Mouse (Mus musculus) midbrain, embryonic 12.5 days (tissue): ENCODE data around the gene Spo11. TPM values are rescaled to one million over a fixed set of nuclear protein-coding genes. Genes with fewer than 3 reads are reported as not detected.

Source experiments
- ATAC-seq: fragments of 200-750 bp; cut with Nextera tagmentation; 2 replicates; pipeline ENCODE4 v1.8.0; 2017; ENCODE audit warnings: low read depth, moderate TSS enrichment, moderate library complexity; ENCODE audit not compliant: low FRiP score
- H3K27ac ChIP-seq: fragments of 300-500 bp; sonication (generic); replicated peaks from 2 replicates; pipeline ENCODE4 v1.5.1; 2016; ENCODE audit warnings: mild to moderate bottlenecking
- H3K27me3 ChIP-seq: fragments of 300-500 bp; sonication (generic); 2 replicates; pipeline ENCODE4 v1.6.1; 2016; ENCODE audit warnings: mild to moderate bottlenecking
- H3K36me3 ChIP-seq: fragments of 300-500 bp; sonication (generic); 2 replicates; pipeline ENCODE4 v1.6.1; 2016
- H3K4me1 ChIP-seq: fragments of 300-500 bp; sonication (generic); 2 replicates; pipeline ENCODE4 v1.6.1; 2016
- H3K4me2 ChIP-seq: fragments of 300-500 bp; sonication (generic); replicated peaks from 2 replicates; pipeline ENCODE4 v1.6.1; 2016; ENCODE audit warnings: mild to moderate bottlenecking, moderate library complexity
- H3K4me3 ChIP-seq: fragments of 300-500 bp; sonication (generic); 2 replicates; pipeline ENCODE4 v1.5.1; 2016; ENCODE audit warnings: mild to moderate bottlenecking
- H3K9ac ChIP-seq: fragments of 300-500 bp; sonication (generic); replicated peaks from 2 replicates; pipeline ENCODE4 v1.6.1; 2016; ENCODE audit warnings: mild to moderate bottlenecking, moderate library complexity
- H3K9me3 ChIP-seq: fragments of 300-500 bp; sonication (generic); 2 replicates; pipeline ENCODE4 v1.6.1; 2016; ENCODE audit warnings: mild to moderate bottlenecking
- WGBS: fragments of 180-500 bp; shearing (Covaris S2); methylation state at CpG from one replicate; pipeline ENCODE4 v1.1.7; 2016; 5-methylcytosine and 5-hydroxymethylcytosine counted together
- polyA plus RNA-seq: library from polyadenylated mRNA; unstranded; fragments of >200 nt; fragmentation: Nextera tagmentation; extraction: Ambion mirVana; gene quantifications from 2 replicates; pipeline ENCODE4 v1.2.1, GENCODE M21; 2016

Gene Spo11
- polyA plus RNA-seq, 1 experiment from 2014 or later = 0.82 TPM

- no peak for ATAC-seq
- no peak overlapping the region for H3K27ac ChIP-seq
- 79% methylated on average over 7 of the region's 7 CpGs for WGBS
Observed at GRCm38 (mm10) chr2:173037827-173038607, 60.5 kb downstream of the Spo11 start.

DNA sequence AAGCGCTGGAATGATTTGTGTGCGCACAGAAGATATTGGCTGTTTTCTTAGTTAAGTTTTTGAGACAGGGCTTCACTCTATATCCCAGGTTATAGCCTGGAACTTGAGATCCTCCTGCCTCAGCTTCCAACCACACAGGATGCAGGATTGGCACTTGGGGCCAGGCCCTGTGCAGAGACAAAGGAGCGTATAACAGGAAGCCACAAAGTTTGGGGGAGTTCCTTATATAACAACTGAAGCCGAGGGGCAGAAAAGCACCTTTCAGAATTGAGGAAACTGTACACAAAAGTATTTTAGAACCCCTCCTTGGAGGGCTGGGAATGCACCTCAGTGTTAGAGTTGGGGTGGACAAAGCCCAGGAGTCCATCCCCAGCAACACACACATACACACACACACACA is 61.5 kb downstream of the Spo11 start:
- H3K36me3 ChIP-seq = peaks cover 21% of the 10 kb centered on the region
- H3K27me3 ChIP-seq = no peaks in the 10 kb centered on the region
- H3K9ac ChIP-seq = no peak overlapping the region
- no peaks in the 10 kb centered on the region; the same call in 1 of the 2 replicates for H3K4me1 ChIP-seq
- H3K4me2 ChIP-seq = no peak overlapping the region
- H3K27ac ChIP-seq = no peak overlapping the region
- H3K4me3 ChIP-seq = no peak overlapping the region
- 96% methylated on average over 4 of the region's 4 CpGs for WGBS
- ATAC-seq = no peak
- H3K9me3 ChIP-seq = no peaks in the 10 kb centered on the region

More at GRCm38 (mm10) chr2:173037827-173038607, 60.5 kb downstream of the Spo11 start:
- H3K27me3 ChIP-seq = no peaks in the 10 kb centered on the region
- H3K4me1 ChIP-seq = no peaks in the 10 kb centered on the region; the same call in 1 of the 2 replicates
- H3K4me2 ChIP-seq = no peak overlapping the region
- H3K36me3 ChIP-seq = peaks cover 31% of the 10 kb centered on the region
- H3K9me3 ChIP-seq = no peaks in the 10 kb centered on the region
- no peak overlapping the region for H3K9ac ChIP-seq
- H3K4me3 ChIP-seq = no peak overlapping the region

- no peak overlapping the region for H3K27ac ChIP-seq
- H3K27me3 ChIP-seq = no peaks in the 10 kb centered on the region
- WGBS = 92% methylated on average over 3 of the region's 3 CpGs
- H3K9ac ChIP-seq = no peak overlapping the region
- H3K4me3 ChIP-seq = no peak overlapping the region
- H3K9me3 ChIP-seq = no peaks in the 10 kb centered on the region
- H3K36me3 ChIP-seq = 0 out of 2 replicates have a peak, but pooled peaks cover 3% of the 10 kb centered on the region
- H3K4me2 ChIP-seq = no peak overlapping the region
- ATAC-seq = no peak
- no peaks in the 10 kb centered on the region; the same call in 1 of the 2 replicates for H3K4me1 ChIP-seq
Observed at GRCm38 (mm10) chr2:173040803-173041202, 63.3 kb downstream of the Spo11 start.

GRCm38 (mm10) chr2:173041242-173041641 is 63.7 kb downstream of the Spo11 start:
- no peak overlapping the region for H3K4me2 ChIP-seq
- H3K4me3 ChIP-seq = no peak overlapping the region
- ATAC-seq = no peak
- H3K9me3 ChIP-seq = no peaks in the 10 kb centered on the region
- H3K36me3 ChIP-seq = no peaks in the 10 kb centered on the region
- no peaks in the 10 kb centered on the region for H3K27me3 ChIP-seq
- H3K9ac ChIP-seq = no peak overlapping the region
- no peak overlapping the region for H3K27ac ChIP-seq
- 65% methylated on average over 5 of the region's 5 CpGs for WGBS
- no peaks in the 10 kb centered on the region; the same call in 1 of the 2 replicates for H3K4me1 ChIP-seq

DNA sequence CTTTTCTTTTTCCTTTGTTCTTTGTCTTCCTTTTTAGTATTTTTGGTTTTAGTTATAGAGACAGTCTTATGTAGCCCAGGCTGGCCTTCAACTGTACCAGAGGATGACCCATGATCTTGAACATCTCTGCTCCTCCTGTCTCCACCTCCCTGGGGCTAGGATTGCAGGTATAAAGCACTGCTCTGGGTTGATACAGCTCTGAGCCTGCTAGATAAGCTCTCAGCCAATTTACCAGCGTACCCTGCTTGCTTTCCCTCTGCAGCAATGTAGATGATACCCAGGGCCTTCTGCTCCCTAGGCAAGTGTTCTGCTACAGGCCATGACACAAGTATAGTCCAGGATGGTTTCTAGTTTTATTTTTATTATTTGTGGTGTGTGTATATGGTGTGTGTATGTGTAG is 64.4 kb downstream of the Spo11 start:
- Histone ChIP-seq H3K4me3 (no peak overlapping the region), H3K9ac (no peak overlapping the region), H3K27ac (no peak overlapping the region), H3K4me1 (no peaks in the 10 kb centered on the region; the same call in 1 of the 2 replicates), H3K27me3 (no peaks in the 10 kb centered on the region), H3K4me2 (no peak overlapping the region), H3K36me3 (no peaks in the 10 kb centered on the region), H3K9me3 (no peaks in the 10 kb centered on the region)
- ATAC-seq = no peak
- WGBS = 77% methylated on average over 1 of the region's 1 CpGs

DNA sequence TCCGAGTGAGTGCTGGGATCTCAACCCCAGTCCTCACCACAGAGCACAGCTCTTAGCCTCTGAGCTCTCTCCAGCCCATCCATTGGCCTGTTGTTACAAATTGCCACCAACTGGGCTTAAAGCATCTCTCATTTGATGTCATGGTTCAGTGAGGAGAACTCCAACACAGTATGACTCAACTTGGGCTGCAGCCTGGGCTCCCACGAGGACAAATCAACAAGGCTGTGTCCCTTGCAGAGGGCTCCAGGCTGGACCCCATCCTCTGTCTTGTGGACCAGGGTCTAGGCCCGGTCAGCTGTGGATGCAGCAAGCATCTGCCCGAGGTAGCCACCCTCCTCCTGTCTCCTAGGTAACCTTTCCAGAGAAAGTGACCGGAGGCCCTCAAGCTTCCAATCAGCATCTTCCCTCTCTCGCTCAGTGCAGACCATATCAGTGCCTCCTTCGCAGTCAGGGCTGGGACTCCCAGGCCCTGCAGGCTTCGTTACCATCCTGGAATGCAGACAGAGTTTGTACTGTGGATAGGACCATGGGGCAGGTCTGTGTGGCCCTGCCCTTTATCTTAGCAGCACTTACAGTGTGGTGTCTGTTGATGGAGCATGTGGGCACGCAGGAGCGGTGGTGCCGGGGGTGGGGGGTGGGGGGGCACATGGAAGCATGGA is 65.1 kb downstream of the Spo11 start:
- H3K27me3 ChIP-seq = no peaks in the 10 kb centered on the region
- WGBS = 60% methylated on average over 11 of the region's 11 CpGs

More for the DNA sequence above, 65.1 kb downstream of the Spo11 start:
- H3K9me3 ChIP-seq = no peaks in the 10 kb centered on the region
- no peak overlapping the region for H3K27ac ChIP-seq
- ATAC-seq = no peak
- no peaks in the 10 kb centered on the region; the same call in 1 of the 2 replicates for H3K4me1 ChIP-seq
- no peaks in the 10 kb centered on the region for H3K36me3 ChIP-seq
- no peak overlapping the region for H3K4me3 ChIP-seq
- H3K9ac ChIP-seq = no peak overlapping the region
- no peak overlapping the region for H3K4me2 ChIP-seq

Other genes with a start within 250 kb of the Spo11 start
- 16.8 and 17.5 TPM in 2 replicates for gene Bmp7, start 37.4 kb upstream of the Spo11 start, polyA plus RNA-seq
- 122 and 126 TPM in 2 replicates for gene Rae1, start 22.4 kb downstream of the Spo11 start, polyA plus RNA-seq
- 58.0 and 61.4 TPM in 2 replicates for gene Rbm38, start 42.8 kb downstream of the Spo11 start, polyA plus RNA-seq
- 0.07 TPM in 1 of 2 replicates, not detected in the other for gene Ctcfl, start 141.8 kb downstream of the Spo11 start, polyA plus RNA-seq
- not detected in 2 replicates for gene Pck1, start 175.3 kb downstream of the Spo11 start, polyA plus RNA-seq
- gene Zbp1, start 241.2 kb downstream of the Spo11 start, polyA plus RNA-seq = 0.63 and 0.80 TPM in 2 replicates